Mouse (Mus musculus) midbrain, embryonic 10.5 days (tissue): ENCODE measurements around the gene 4931428F04Rik. TPM values are rescaled to one million over a fixed set of nuclear protein-coding genes. Genes with fewer than 3 reads are reported as not detected.
A peak's percentile ranks its signal among the peaks of the same experiment; 100 is the strongest.
"Not testable (repeated sequence)": the region's sequence is repeated elsewhere in the genome, so short reads cannot be mapped to it uniquely, and the experiment has no call there.

ENCODE experiments used
- DNase-seq: peaks from one replicate; pipeline ENCODE4 v3.0.0-alpha.2; 2017; ENCODE audit warnings: low spot score
- H3K27ac ChIP-seq: fragments of 300-500 bp; sonication (generic); replicated peaks from 2 replicates; pipeline ENCODE4 v1.5.1; 2016; ENCODE audit warnings: mild to moderate bottlenecking
- H3K27me3 ChIP-seq: fragments of 300-500 bp; sonication (generic); 2 replicates; pipeline ENCODE4 v1.6.1; 2016; ENCODE audit warnings: low read depth, mild to moderate bottlenecking; ENCODE audit not compliant: poor library complexity, severe bottlenecking
- H3K36me3 ChIP-seq: fragments of 300-500 bp; sonication (generic); 2 replicates; pipeline ENCODE4 v1.6.1; 2016; ENCODE audit warnings: mild to moderate bottlenecking, moderate library complexity
- H3K4me1 ChIP-seq: fragments of 300-500 bp; sonication (generic); 2 replicates; pipeline ENCODE4 v1.6.1; 2016
- H3K4me3 ChIP-seq: fragments of 300-500 bp; sonication (generic); 2 replicates; pipeline ENCODE4 v1.5.1; 2016; ENCODE audit warnings: mild to moderate bottlenecking, moderate library complexity
- H3K9me3 ChIP-seq: fragments of 300-500 bp; sonication (generic); replicated peaks from 2 replicates; pipeline ENCODE4 v1.6.1; 2016; ENCODE audit warnings: mild to moderate bottlenecking
- WGBS: fragments of 180-500 bp; shearing (Covaris S2); methylation state at CpG from one replicate; pipeline ENCODE4 v1.1.7; 2016; 5-methylcytosine and 5-hydroxymethylcytosine counted together
- microRNA counts: library from miRNA; unstranded; fragments of <30 nt; microRNA quantifications from one replicate; lab custom pipeline; 2017
- microRNA-seq: library from miRNA; unstranded; fragments of <30 nt; microRNA quantifications from one replicate; pipeline ENCODE4, GENCODE M21; 2017
- polyA plus RNA-seq: library from polyadenylated mRNA; unstranded; fragments of >200 nt; fragmentation: Nextera tagmentation; extraction: Ambion mirVana; gene quantifications from 2 replicates; pipeline ENCODE4 v1.2.1, GENCODE M21; 2016

The 4931428F04Rik gene
- polyA plus RNA-seq, 1 experiment from 2014 or later, result 26.4 TPM

DNA sequence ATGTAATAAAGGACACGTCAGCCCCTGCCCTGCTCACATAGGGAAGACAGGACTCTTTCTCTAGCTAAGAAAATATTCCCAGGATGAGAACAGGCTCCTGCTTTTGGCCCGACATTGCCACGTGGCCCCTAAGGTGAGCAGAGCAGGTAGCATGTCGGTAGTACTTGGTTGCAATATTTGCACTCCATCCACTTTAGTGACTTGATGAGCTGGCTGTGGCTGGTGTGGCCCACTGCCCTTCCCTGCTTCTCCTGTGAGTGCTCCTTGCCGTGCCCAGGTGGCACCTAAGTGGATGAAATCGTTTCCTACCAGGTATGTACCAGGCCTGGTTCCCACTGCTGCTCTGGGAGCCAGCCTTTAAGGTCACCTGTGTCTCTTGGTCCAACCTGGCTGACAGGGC, 37.7 kb downstream of the 4931428F04Rik start:
- Histone ChIP-seq H3K4me3 (no peak overlapping the region), H3K9me3 (no peaks in the 10 kb centered on the region), H3K27ac (no peak overlapping the region), H3K27me3 (peaks cover 25% of the 10 kb centered on the region), H3K4me1 (peaks cover 22% of the 10 kb centered on the region), H3K36me3 (peaks cover 65% of the 10 kb centered on the region)
- DNase-seq, result no peak
- 89% methylated on average over 6 of the region's 6 CpGs for WGBS

- Histone ChIP-seq H3K27me3 (no peaks in the 10 kb centered on the region), H3K36me3 (peaks cover 72% of the 10 kb centered on the region), H3K4me1 (no peaks in the 10 kb centered on the region), H3K4me3 (no peak overlapping the region), H3K27ac (no peak overlapping the region), H3K9me3 (no peaks in the 10 kb centered on the region)
- 97% methylated on average over 7 of the region's 7 CpGs for WGBS
- DNase-seq, result no peak
Observed at GRCm38 (mm10) chr8:105241016-105241415, 48.6 kb downstream of the 4931428F04Rik start.

DNA sequence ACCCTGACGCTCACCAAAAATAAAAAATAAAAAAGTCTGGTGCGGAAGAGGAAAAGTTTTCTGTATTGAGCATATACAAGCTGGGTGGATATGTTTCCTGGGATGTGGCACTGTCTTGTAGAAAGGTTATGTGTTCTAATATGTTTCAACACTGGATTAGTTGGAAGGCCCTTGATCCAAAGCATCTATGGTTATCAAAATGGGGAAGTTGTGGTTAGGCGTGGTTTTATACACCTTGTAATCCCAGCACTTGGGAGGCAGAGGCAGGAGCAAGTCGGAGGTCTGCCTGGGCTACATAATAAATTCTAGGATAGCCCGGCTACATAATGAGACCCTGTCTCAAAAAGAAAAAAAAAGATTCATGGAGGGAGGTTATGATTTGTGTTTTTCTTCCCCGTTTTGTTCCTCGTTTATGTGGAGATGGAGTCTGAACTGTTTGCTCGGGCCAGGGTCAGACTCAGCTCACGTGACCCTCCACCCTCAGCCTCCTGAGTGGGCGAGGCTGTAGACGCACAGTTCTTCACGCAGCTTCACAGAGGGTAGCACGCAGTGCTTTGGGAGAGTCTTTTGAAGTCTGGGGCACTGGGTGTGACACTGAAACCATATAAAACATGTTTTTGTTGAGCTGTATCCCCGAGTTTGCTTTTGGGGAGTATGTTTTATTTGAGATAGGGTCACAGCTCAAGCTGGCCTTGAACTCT, 52.1 kb downstream of the 4931428F04Rik start:
- 92% methylated on average over 14 of the region's 14 CpGs for WGBS
- Histone ChIP-seq H3K4me1 (no peaks in the 10 kb centered on the region), H3K4me3 (no peak overlapping the region), H3K27me3 (no peaks in the 10 kb centered on the region), H3K9me3 (no peaks in the 10 kb centered on the region), H3K36me3 (peaks cover 74% of the 10 kb centered on the region), H3K27ac (no peak overlapping the region)
- no peak for DNase-seq

DNA sequence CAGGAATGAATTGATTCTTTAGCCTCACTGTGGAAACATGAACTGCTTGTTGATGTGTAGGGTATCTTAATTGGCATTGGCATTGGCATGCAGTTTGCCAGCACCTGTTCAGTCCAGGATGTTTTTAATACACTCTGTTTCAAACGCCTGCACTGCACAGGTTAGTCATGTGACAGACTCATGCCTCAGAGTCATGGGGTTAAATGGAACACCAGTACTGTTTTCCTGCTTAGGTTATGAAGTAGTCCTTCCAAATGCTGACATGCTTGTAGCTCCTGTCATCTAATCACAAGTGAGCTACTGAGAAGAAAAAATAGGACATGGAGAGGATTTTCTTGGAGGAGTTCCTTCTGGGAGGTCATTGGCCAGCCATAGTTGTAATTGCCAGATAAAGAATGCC, 54.5 kb downstream of the 4931428F04Rik start:
- 89% methylated on average over 1 of the region's 1 CpGs for WGBS
- no peaks in the 10 kb centered on the region for H3K27me3 ChIP-seq
- no peaks in the 10 kb centered on the region for H3K9me3 ChIP-seq
- peaks cover 60% of the 10 kb centered on the region for H3K36me3 ChIP-seq
- H3K4me3 ChIP-seq, result no peak overlapping the region
- H3K27ac ChIP-seq, result no peak overlapping the region
- H3K4me1 ChIP-seq, result no peaks in the 10 kb centered on the region
- DNase-seq, result no peak

GRCm38 (mm10) chr8:105233126-105233935, 56.3 kb downstream of the 4931428F04Rik start:
- H3K27me3 ChIP-seq, result no peaks in the 10 kb centered on the region
- no peak overlapping the region for H3K27ac ChIP-seq
- no peaks in the 10 kb centered on the region for H3K4me1 ChIP-seq
- H3K36me3 ChIP-seq, result peaks cover 41% of the 10 kb centered on the region
- no peak for DNase-seq
- H3K9me3 ChIP-seq, result no peaks in the 10 kb centered on the region
- H3K4me3 ChIP-seq, result no peak overlapping the region
- 77% methylated on average over 1 of the region's 1 CpGs for WGBS

DNA sequence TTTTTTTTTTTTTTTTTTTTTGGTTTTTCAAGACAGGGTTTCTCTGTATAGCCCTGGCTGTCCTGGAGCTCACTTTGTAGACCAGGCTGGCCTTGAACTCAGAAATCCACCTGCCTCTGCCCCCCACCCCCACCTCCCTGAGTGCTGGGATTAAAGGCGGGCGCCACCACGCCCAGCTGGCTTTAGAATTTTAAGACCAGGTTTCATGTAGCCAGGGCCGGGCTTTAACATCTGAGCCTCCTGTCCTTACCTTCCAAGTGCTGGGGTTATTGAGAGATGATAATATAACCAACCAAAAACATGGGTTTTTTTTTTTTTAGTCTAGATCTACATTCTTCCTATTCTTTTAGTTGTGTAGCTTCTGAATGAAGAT, 57.4 kb downstream of the 4931428F04Rik start:
- 94% methylated on average over 4 of the region's 4 CpGs for WGBS

DNA sequence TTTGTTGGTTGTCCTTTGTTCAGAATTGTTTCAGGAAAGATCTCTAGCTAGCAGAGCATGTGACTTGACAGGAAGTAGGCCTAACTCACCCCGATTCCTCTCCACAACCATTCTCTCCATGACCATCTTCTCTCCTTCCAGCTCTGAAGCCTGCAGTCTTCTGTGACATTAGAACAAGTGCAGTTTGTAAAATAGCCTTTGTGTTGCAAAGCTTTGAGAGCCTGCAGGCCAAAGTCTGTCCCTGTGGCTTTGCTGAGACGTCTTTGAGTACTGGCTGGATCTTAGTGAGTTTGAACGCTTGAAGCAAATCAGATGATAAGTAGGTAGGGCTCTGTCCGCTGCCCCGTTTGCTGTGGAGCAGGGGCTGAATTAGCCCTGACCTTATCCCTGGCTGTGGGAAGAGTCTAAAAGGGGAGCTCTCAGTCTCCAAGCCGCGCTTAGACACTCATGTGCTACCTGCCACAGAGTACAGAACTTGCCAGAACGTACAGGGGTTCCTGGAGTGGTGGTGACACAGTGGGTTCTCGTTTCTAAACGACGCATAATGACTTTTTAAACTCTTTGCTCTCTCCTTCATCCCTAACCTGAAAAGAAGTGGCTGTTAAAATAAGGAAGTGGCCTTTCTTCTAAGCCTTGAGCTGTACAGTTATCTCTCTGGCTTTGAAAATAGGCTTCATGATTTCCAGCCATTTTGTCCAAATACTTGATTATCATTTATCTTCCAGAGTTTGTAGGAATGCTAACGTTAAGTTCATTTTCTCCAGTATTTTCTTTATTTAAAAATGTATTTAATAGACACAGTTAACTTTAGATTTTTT, 58.0 kb downstream of the 4931428F04Rik start:
- DNase-seq, result no peak
- 87% methylated on average over 12 of the region's 12 CpGs for WGBS
- Histone ChIP-seq H3K4me3 (no peak overlapping the region), H3K36me3 (peaks cover 31% of the 10 kb centered on the region), H3K9me3 (no peaks in the 10 kb centered on the region), H3K4me1 (no peaks in the 10 kb centered on the region), H3K27me3 (no peaks in the 10 kb centered on the region), H3K27ac (no peak overlapping the region)

More for the DNA sequence above, 57.4 kb downstream of the 4931428F04Rik start:
- H3K36me3 ChIP-seq, result peaks cover 32% of the 10 kb centered on the region
- H3K4me1 ChIP-seq, H3K27ac ChIP-seq, DNase-seq, H3K4me3 ChIP-seq, H3K27me3 ChIP-seq, H3K9me3 ChIP-seq: not testable (repeated sequence)

MicroRNAs within 50 kb of the gene (microRNA counts, 519-probe panel; counts per million panel counts)
- microRNA mmu-miR-328 (lab: Ali Mortazavi, UCI), result 2,695 counts per million, percentile 8 among the panel's probes with 10 or more counts

Small RNAs within 50 kb of the gene (microRNA-seq; reads per million reads assigned to microRNA genes)
- gene Gm27320, result not detected
- 191 reads per million, percentile 59 among the genes with 10 or more reads in this experiment for gene Mir328

Other genes starting within 250 kb of the 4931428F04Rik start
- not detected in 2 replicates for gene Ces3a, start 241.3 kb downstream of the 4931428F04Rik start, polyA plus RNA-seq
- gene Ces3b, start 206.1 kb downstream of the 4931428F04Rik start, polyA plus RNA-seq, result not detected in 2 replicates
- not detected in 2 replicates for gene Ces4a, start 158.1 kb downstream of the 4931428F04Rik start, polyA plus RNA-seq
- gene Cbfb, start 119.2 kb downstream of the 4931428F04Rik start, polyA plus RNA-seq, result 41.8 and 46.7 TPM in 2 replicates
- 27.1 and 28.5 TPM in 2 replicates for gene D230025D16Rik, start 64.7 kb downstream of the 4931428F04Rik start, polyA plus RNA-seq
- gene B3gnt9, start 34.7 kb downstream of the 4931428F04Rik start, polyA plus RNA-seq, result 2.4 and 4.2 TPM in 2 replicates
- gene Tradd, start 25.3 kb downstream of the 4931428F04Rik start, polyA plus RNA-seq, result 13.6 and 14.6 TPM in 2 replicates
- gene Fbxl8, start 25.2 kb downstream of the 4931428F04Rik start, polyA plus RNA-seq, result 0.64 and 0.72 TPM in 2 replicates
- gene Hsf4, start 20.1 kb downstream of the 4931428F04Rik start, polyA plus RNA-seq, result 0.10 TPM in 1 of 2 replicates, not detected in the other
- 1.4 and 2.3 TPM in 2 replicates for gene Nol3, start 13.7 kb downstream of the 4931428F04Rik start, polyA plus RNA-seq
- gene Exoc3l, start 6.2 kb upstream of the 4931428F04Rik start, polyA plus RNA-seq, result 10.2 and 11.4 TPM in 2 replicates
- 117 and 124 TPM in 2 replicates for gene E2f4, start 7.8 kb upstream of the 4931428F04Rik start, polyA plus RNA-seq
- gene Elmo3, start 15.7 kb upstream of the 4931428F04Rik start, polyA plus RNA-seq, result 1.3 and 1.5 TPM in 2 replicates
- 1.2 and 1.7 TPM in 2 replicates for gene Lrrc29, start 36.4 kb upstream of the 4931428F04Rik start, polyA plus RNA-seq
- gene Tmem208, start 36.5 kb upstream of the 4931428F04Rik start, polyA plus RNA-seq, result 105 and 106 TPM in 2 replicates
- gene Fhod1, start 58.1 kb upstream of the 4931428F04Rik start, polyA plus RNA-seq, result 1.9 and 2.2 TPM in 2 replicates
- 4.1 TPM in 2 replicates for gene Slc9a5, start 59.0 kb upstream of the 4931428F04Rik start, polyA plus RNA-seq
- 0.49 and 0.51 TPM in 2 replicates for gene Plekhg4, start 83.4 kb upstream of the 4931428F04Rik start, polyA plus RNA-seq
- 0.07 TPM in 1 of 2 replicates, not detected in the other for gene Kctd19, start 123.6 kb upstream of the 4931428F04Rik start, polyA plus RNA-seq
- 2.6 and 3.7 TPM in 2 replicates for gene Lrrc36, start 123.7 kb upstream of the 4931428F04Rik start, polyA plus RNA-seq
- 94.4 and 100.0 TPM in 2 replicates for gene Tppp3, start 181.7 kb upstream of the 4931428F04Rik start, polyA plus RNA-seq
- 18.6 and 24.0 TPM in 2 replicates for gene Zdhhc1, start 207.0 kb upstream of the 4931428F04Rik start, polyA plus RNA-seq
- 28.8 and 30.2 TPM in 2 replicates for gene Hsd11b2, start 228.9 kb upstream of the 4931428F04Rik start, polyA plus RNA-seq